Mouse (Mus musculus) limb, embryonic 15.5 days (tissue): Measurements from ENCODE around the gene Armcx1. TPM values are rescaled to one million over a fixed set of nuclear protein-coding genes. Genes with fewer than 3 reads are reported as not detected.

Source experiments
- ATAC-seq: fragments of 200-750 bp; cut with Nextera tagmentation; 2 replicates; pipeline ENCODE4 v1.8.0; 2017; ENCODE audit warnings: low read depth, moderate TSS enrichment; ENCODE audit not compliant: insufficient number of reproducible peaks, low FRiP score, low TSS enrichment
- H3K27ac ChIP-seq: fragments of 300-500 bp; sonication (generic); 2 replicates; pipeline ENCODE4 v1.5.1; 2015; ENCODE audit warnings: moderate library complexity, mild to moderate bottlenecking, inconsistent platforms
- H3K27me3 ChIP-seq: fragments of 300-500 bp; sonication (generic); 2 replicates; pipeline ENCODE4 v1.6.1; 2015; ENCODE audit warnings: inconsistent platforms
- H3K36me3 ChIP-seq: fragments of 300-500 bp; sonication (generic); 2 replicates; pipeline ENCODE4 v1.6.1; 2015; ENCODE audit warnings: inconsistent platforms
- H3K4me1 ChIP-seq: fragments of 300-500 bp; sonication (generic); 2 replicates; pipeline ENCODE4 v1.6.1; 2015; ENCODE audit warnings: inconsistent platforms
- H3K4me2 ChIP-seq: fragments of 300-500 bp; sonication (generic); 2 replicates; pipeline ENCODE4 v1.6.1; 2015; ENCODE audit warnings: mild to moderate bottlenecking, inconsistent platforms
- H3K4me3 ChIP-seq: fragments of 300-500 bp; sonication (generic); 2 replicates; pipeline ENCODE4 v1.5.1; 2015; ENCODE audit warnings: mild to moderate bottlenecking, inconsistent platforms
- H3K9ac ChIP-seq: fragments of 300-500 bp; sonication (generic); 2 replicates; pipeline ENCODE4 v1.6.1; 2015; ENCODE audit warnings: inconsistent platforms
- H3K9me3 ChIP-seq: fragments of 300-500 bp; sonication (generic); 2 replicates; pipeline ENCODE4 v1.6.1; 2016; ENCODE audit warnings: inconsistent platforms
- WGBS: fragments of 180-500 bp; shearing (Covaris S2); methylation state at CpG from one replicate; pipeline ENCODE4 v1.1.7; 2015; 5-methylcytosine and 5-hydroxymethylcytosine counted together
- polyA plus RNA-seq: library from polyadenylated mRNA; unstranded; fragments of >200 nt; fragmentation: Nextera tagmentation; extraction: Ambion mirVana; gene quantifications from 2 replicates; pipeline ENCODE4 v1.2.1, GENCODE M21; 2015

Armcx1 gene
- polyA plus RNA-seq, 1 experiment from 2014 or later = 66.5 TPM

- Histone ChIP-seq H3K4me2 (no peak overlapping the region), H3K4me1 (no peaks in the 10 kb centered on the region), H3K27ac (no peak overlapping the region), H3K36me3 (no peaks in the 10 kb centered on the region), H3K4me3 (no peak overlapping the region), H3K9me3 (no peaks in the 10 kb centered on the region), H3K27me3 (peaks cover 15% of the 10 kb centered on the region), H3K9ac (no peak overlapping the region)
- 47% methylated on average over 4 of the region's 4 CpGs for WGBS
- no peak for ATAC-seq
Observed at GRCm38 (mm10) chrX:134729778-134730177, 12.0 kb downstream of the Armcx1 start.

DNA sequence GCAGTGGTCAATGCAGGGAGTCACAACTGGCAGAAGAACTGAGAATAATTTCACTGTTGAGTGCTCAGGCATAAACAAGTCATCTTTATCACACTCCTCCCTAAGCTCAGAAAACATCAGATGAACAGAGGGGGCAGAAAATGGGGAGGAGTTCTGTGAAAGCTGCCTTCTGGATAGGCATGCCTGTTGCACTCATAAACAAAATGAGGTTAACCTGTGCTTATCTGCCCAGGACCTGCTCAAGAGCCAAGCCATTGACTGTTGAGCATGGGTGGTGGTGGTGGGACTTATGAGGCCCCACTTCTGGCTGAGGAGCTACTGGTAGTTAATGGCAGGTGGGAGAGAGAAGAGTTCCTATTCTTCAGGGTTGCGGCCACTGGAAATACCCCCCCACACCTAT is 20.0 kb downstream of the Armcx1 start:
- Histone ChIP-seq H3K4me3 (no peak overlapping the region), H3K9me3 (no peaks in the 10 kb centered on the region), H3K4me2 (no peak overlapping the region), H3K36me3 (no peaks in the 10 kb centered on the region), H3K27ac (no peak overlapping the region), H3K9ac (no peak overlapping the region), H3K27me3 (peaks cover 14% of the 10 kb centered on the region; the same call in 1 of the 2 replicates), H3K4me1 (no peaks in the 10 kb centered on the region)
- no peak for ATAC-seq
- WGBS = 83% methylated on average over 1 of the region's 1 CpGs

GRCm38 (mm10) chrX:134739160-134739559 is 21.4 kb downstream of the Armcx1 start:
- ATAC-seq = no peak
- Histone ChIP-seq H3K4me1 (no peaks in the 10 kb centered on the region), H3K9me3 (no peaks in the 10 kb centered on the region), H3K4me3 (no peak overlapping the region), H3K27me3 (peaks cover 11% of the 10 kb centered on the region; the same call in 1 of the 2 replicates), H3K4me2 (no peak overlapping the region), H3K27ac (no peak overlapping the region), H3K36me3 (no peaks in the 10 kb centered on the region), H3K9ac (no peak overlapping the region)
- WGBS = 68% methylated on average over 4 of the region's 4 CpGs

GRCm38 (mm10) chrX:134741862-134742261 is 24.1 kb downstream of the Armcx1 start:
- 59% methylated on average over 5 of the region's 5 CpGs for WGBS
- H3K27ac ChIP-seq = no peak overlapping the region

GRCm38 (mm10) chrX:134746459-134746858 is 28.7 kb downstream of the Armcx1 start:
- H3K9ac ChIP-seq = no peak overlapping the region
- no peak for ATAC-seq
- H3K4me3 ChIP-seq = no peak overlapping the region
- 33% methylated on average over 5 of the region's 5 CpGs for WGBS
- no peaks in the 10 kb centered on the region for H3K9me3 ChIP-seq
- H3K27me3 ChIP-seq = peaks cover 28% of the 10 kb centered on the region
- H3K27ac ChIP-seq = no peak overlapping the region
- H3K36me3 ChIP-seq = no peaks in the 10 kb centered on the region
- no peak overlapping the region for H3K4me2 ChIP-seq
- 0 out of 2 replicates have a peak, but pooled peaks cover 3% of the 10 kb centered on the region for H3K4me1 ChIP-seq

More at GRCm38 (mm10) chrX:134741862-134742261, 24.1 kb downstream of the Armcx1 start:
- no peaks in the 10 kb centered on the region for H3K4me1 ChIP-seq
- H3K9me3 ChIP-seq = no peaks in the 10 kb centered on the region
- H3K9ac ChIP-seq = no peak overlapping the region
- no peak for ATAC-seq
- H3K36me3 ChIP-seq = no peaks in the 10 kb centered on the region
- peaks cover 18% of the 10 kb centered on the region for H3K27me3 ChIP-seq
- H3K4me2 ChIP-seq = no peak overlapping the region
- no peak overlapping the region for H3K4me3 ChIP-seq

DNA sequence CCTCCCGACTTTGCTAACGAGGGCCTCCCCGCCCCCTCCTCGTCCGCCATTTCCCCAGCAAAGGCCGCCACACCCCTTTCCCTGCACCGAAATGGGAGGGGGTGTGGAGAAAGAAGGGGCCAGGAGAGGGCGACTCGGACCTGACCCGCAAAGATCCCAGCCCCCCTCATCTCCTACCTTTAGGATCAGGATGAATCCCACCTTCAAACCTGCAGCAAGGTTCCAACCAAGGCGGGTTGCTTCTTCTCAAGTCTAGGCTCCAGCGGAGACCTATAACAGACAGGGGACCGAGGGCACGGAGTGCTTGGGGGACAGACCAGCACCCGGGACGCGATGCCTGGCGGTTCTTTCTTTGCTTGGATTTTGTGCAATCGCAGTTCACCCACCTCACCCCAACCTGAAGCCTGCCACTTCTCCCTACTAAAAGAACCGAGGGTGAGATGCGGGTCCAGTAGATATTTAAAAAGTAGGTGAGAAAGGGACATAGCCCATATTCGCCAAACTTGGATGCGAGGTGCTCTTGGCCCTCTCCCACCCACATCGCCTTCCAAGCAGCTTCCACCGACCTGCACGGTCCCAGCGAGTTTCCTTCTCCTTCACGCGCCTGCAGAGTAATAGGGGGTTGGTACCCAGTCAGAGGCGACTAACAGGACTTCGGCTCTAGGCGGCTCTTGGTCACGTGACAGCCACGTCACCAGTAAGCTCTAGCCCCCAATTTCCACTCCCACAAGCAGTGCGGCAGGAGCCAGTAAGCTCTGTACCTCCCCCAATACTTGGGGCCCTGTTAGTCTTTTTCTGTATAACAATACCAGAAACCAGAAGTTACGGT is 33.2 kb downstream of the Armcx1 start, which contains the start of gene Armcx6:
Gene Armcx6 (minus strand): TSS at position 654 of the 829 bp plus-strand sequence.
- H3K9ac ChIP-seq = 0 out of 2 replicates have a peak within 1 kb of the TSS, but pooled peaks have one; percentile 42
- ATAC-seq = peak; percentile 84
- H3K4me3 ChIP-seq = peak within 1 kb of the TSS; percentile 53
- H3K9me3 ChIP-seq = no peaks in the 10 kb centered on the region
- 0 out of 2 replicates have a peak, but pooled peaks cover 3% of the 10 kb centered on the region for H3K4me1 ChIP-seq
- peak within 1 kb of the TSS; percentile 86 for H3K27ac ChIP-seq
- peak within 1 kb of the TSS; percentile 47 for H3K4me2 ChIP-seq
- WGBS = 24% methylated on average over 36 of the region's 36 CpGs
- H3K36me3 ChIP-seq = no peaks in the 10 kb centered on the region
- peaks cover 23% of the 10 kb centered on the region for H3K27me3 ChIP-seq

DNA sequence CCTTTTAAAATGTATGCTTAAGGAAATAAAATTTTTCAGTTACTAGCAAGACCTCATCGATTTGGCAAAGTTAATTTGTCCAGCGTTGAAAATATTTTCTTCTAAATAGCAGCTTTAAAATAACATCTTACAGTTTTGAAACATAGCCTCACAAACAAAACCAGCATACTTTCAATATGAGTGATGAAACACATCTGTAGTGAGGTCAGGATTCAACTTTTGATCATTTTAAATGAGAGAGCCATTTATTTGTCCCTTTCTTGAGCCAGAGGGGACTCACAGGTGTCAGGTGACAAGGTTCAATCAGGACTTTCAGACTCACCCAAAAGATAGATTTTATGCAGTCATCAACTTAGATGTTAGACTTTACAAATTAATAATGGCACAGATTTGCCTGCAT is 34.1 kb downstream of the Armcx1 start:
- Histone ChIP-seq H3K27me3 (peaks cover 16% of the 10 kb centered on the region; the same call in 1 of the 2 replicates), H3K36me3 (no peaks in the 10 kb centered on the region), H3K4me3 (no peak overlapping the region), H3K4me2 (no peak overlapping the region), H3K4me1 (0 out of 2 replicates have a peak, but pooled peaks cover 3% of the 10 kb centered on the region), H3K9ac (no peak overlapping the region), H3K27ac (no peak overlapping the region), H3K9me3 (no peaks in the 10 kb centered on the region)
- ATAC-seq = no peak
- 44% methylated on average over 2 of the region's 2 CpGs for WGBS

DNA sequence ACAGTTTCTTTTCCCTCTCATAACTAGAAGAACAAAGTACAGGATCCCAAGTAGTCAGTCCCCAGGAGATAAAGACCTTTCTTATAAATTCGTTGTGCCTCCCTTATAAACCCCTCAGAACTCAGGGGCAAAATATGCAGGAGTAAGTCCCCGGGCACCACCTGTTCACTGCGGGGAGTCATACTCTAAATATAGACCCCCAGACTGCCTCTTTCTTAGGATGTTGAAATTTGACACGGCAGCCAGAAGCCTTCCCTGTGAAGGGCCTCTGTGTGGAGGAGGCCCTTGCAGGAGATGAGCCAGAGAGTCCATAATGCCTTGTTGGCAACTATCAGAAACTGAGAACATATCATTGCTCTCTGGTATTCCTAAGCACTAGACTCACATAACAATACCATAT is 34.8 kb downstream of the Armcx1 start:
- 23% methylated on average over 4 of the region's 4 CpGs for WGBS
- Histone ChIP-seq H3K4me3 (no peak overlapping the region), H3K4me2 (no peak overlapping the region), H3K9me3 (no peaks in the 10 kb centered on the region), H3K4me1 (0 out of 2 replicates have a peak, but pooled peaks cover 3% of the 10 kb centered on the region), H3K36me3 (no peaks in the 10 kb centered on the region), H3K27me3 (peaks cover 16% of the 10 kb centered on the region; the same call in 1 of the 2 replicates), H3K9ac (no peak overlapping the region), H3K27ac (no peak overlapping the region)
- no peak for ATAC-seq

GRCm38 (mm10) chrX:134756434-134757292 is 38.9 kb downstream of the Armcx1 start, which contains the start of gene Armcx3:
Gene Armcx3 (plus strand): TSS chrX:134756595.
- Histone ChIP-seq H3K36me3 (no peaks in the 10 kb centered on the region), H3K27me3 (peaks cover 3% of the 10 kb centered on the region; the same call in 1 of the 2 replicates), H3K9me3 (no peaks in the 10 kb centered on the region), H3K27ac (peak within 1 kb of the TSS; percentile 75), H3K4me3 (peak within 1 kb of the TSS; percentile 59), H3K9ac (peak within 1 kb of the TSS; percentile 50), H3K4me2 (peak within 1 kb of the TSS; percentile 38), H3K4me1 (no peaks in the 10 kb centered on the region)
- ATAC-seq = peak; percentile 90
- 24% methylated on average over 46 of the region's 46 CpGs for WGBS

GRCm38 (mm10) chrX:134757293-134757995 is 39.7 kb downstream of the Armcx1 start:
- H3K4me3 ChIP-seq = peak overlapping the region; percentile 59
- H3K4me2 ChIP-seq = peak overlapping the region; percentile 38
- H3K9me3 ChIP-seq = no peaks in the 10 kb centered on the region
- ATAC-seq = 0 out of 2 replicates have a peak, but pooled peaks have one; percentile 38
- no peaks in the 10 kb centered on the region for H3K36me3 ChIP-seq
- 33% methylated on average over 12 of the region's 13 CpGs for WGBS
- no peaks in the 10 kb centered on the region for H3K4me1 ChIP-seq
- H3K27ac ChIP-seq = peak overlapping the region; percentile 75
- peaks cover 3% of the 10 kb centered on the region; the same call in 1 of the 2 replicates for H3K27me3 ChIP-seq
- H3K9ac ChIP-seq = peak overlapping the region; percentile 50
